Mouse (Mus musculus): ENCODE results near the gene Pfpl.

DNA sequence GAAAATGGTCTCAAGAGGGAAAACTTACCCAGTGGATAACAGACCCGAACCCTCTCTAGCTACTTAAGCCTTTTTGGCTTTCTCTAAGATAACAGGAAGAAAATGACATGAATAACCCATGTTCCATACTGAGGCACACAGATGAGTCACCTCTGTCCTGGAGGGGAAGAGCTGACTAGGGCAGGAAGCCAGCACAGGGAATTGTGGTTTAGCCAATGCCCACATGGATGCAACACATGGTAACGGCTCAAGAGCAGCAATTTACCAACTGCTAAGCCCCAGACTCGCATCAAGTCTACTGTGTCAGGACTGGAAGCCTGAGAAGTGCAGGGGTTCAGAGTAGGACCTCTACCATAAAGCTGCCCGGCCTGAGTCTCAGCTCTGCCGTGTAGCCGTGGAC, 50.7 kb downstream of the Pfpl start:
- TF ChIP-seq ZC3H11A (IDR thresholded peaks at IDR 0.05; ENCODE audit: borderline replicate concordance, low read depth, low read length) (no peak), ZNF384 (IDR thresholded peaks at IDR 0.05; ENCODE audit: low read depth, low read length) (no peak)

Measured in ES-E14 (cell line).